In genomic region chr5:122797866-122798265, GRCm38 (mm10) we compare ENCODE assay signal across 11 mouse cellular contexts. TPM values are rescaled to one million over a fixed set of nuclear protein-coding genes. Genes with fewer than 3 reads are reported as not detected.
DNase-seq lines count a peak whose midpoint lies in the region; ATAC-seq lines count a peak whose summit lies in the region.
"Had no signal": no experiment of that assay in that cellular context is flagged by ENCODE, and none has a peak within 500 bp of the region (broad histone marks: within the 10 kb centered on the region; RNA-seq: fewer than 3 reads in every experiment).

No protein-coding gene starts in this region.

- no peak overlapping the region for H3K9ac ChIP-seq in heart, embryonic 13.5 days
- H3K9ac ChIP-seq in midbrain, embryonic 13.5 days (replicated peaks) = no peak overlapping the region
- H3K9ac ChIP-seq in midbrain, embryonic 14.5 days (replicated peaks; ENCODE audit: low read length) = no peak overlapping the region
- no peak overlapping the region for H3K9ac ChIP-seq in intestine, embryonic 16.5 days (ENCODE audit: low read depth, low read length)
- H3K9ac ChIP-seq in neural tube, embryonic 15.5 days (replicated peaks) = no peak overlapping the region
- H3K9ac ChIP-seq: limb, embryonic 13.5 days had no signal

- H3K9me3 ChIP-seq in heart, embryonic 13.5 days = no peaks in the 10 kb centered on the region
- H3K9me3 ChIP-seq in heart, embryonic 10.5 days = no peaks in the 10 kb centered on the region
- no peaks in the 10 kb centered on the region for H3K9me3 ChIP-seq in midbrain, embryonic 13.5 days
- no peaks in the 10 kb centered on the region for H3K9me3 ChIP-seq in midbrain, embryonic 14.5 days (ENCODE audit: control insufficient read depth, low read length)
- no peaks in the 10 kb centered on the region for H3K9me3 ChIP-seq in intestine, embryonic 16.5 days (ENCODE audit: control insufficient read depth, low read length)
- no peaks in the 10 kb centered on the region for H3K9me3 ChIP-seq in neural tube, embryonic 15.5 days (replicated peaks)
- H3K9me3 ChIP-seq: limb, embryonic 13.5 days had no signal

- no peak for DNase-seq in heart, embryonic 10.5 days (ENCODE audit: low spot score)
- DNase-seq in midbrain, embryonic 14.5 days = no peak
- DNase-seq in cerebellum, postnatal 4 days (ENCODE audit: low spot score in 2 of 2) = no peak
- DNase-seq: B cell, adult 2 months had no signal

- H3K4me2 ChIP-seq in heart, embryonic 13.5 days = no peak overlapping the region
- no peak overlapping the region for H3K4me2 ChIP-seq in midbrain, embryonic 13.5 days (replicated peaks)
- no peak overlapping the region for H3K4me2 ChIP-seq in midbrain, embryonic 14.5 days (ENCODE audit: low read length)
- no peak overlapping the region for H3K4me2 ChIP-seq in intestine, embryonic 16.5 days (ENCODE audit: low read depth, low read length)
- no peak overlapping the region for H3K4me2 ChIP-seq in neural tube, embryonic 15.5 days
- H3K4me2 ChIP-seq: limb, embryonic 13.5 days had no signal

- peak overlapping the region; percentile 66 for H3K27ac ChIP-seq in heart, embryonic 13.5 days (replicated peaks)
- no peak overlapping the region for H3K27ac ChIP-seq in heart, embryonic 10.5 days
- peak overlapping the region; percentile 58; the same call in 1 of the 2 replicates for H3K27ac ChIP-seq in midbrain, embryonic 13.5 days
- no peak overlapping the region for H3K27ac ChIP-seq in midbrain, embryonic 14.5 days (replicated peaks; ENCODE audit: low read depth, low read length)
- H3K27ac ChIP-seq in intestine, embryonic 16.5 days (ENCODE audit: low read length) = peak overlapping the region; percentile 55; the same call in 1 of the 2 replicates
- H3K27ac ChIP-seq in neural tube, embryonic 15.5 days (replicated peaks) = peak overlapping the region; percentile 70; the same call in 1 of the 2 replicates
- H3K27ac ChIP-seq: limb, embryonic 13.5 days had no signal

- no peak for ATAC-seq in heart, embryonic 13.5 days (ENCODE audit: extremely low read depth, insufficient number of reproducible peaks, low FRiP score, low TSS enrichment)
- ATAC-seq in midbrain, embryonic 13.5 days = no peak
- no peak for ATAC-seq in midbrain, embryonic 14.5 days (ENCODE audit: low FRiP score, low TSS enrichment)
- ATAC-seq in intestine, embryonic 16.5 days = peak; percentile 41
- no peak for ATAC-seq in neural tube, embryonic 15.5 days (ENCODE audit: low FRiP score)
- ATAC-seq: hindbrain, embryonic 16.5 days had no signal

- H3K4me3 ChIP-seq in heart, embryonic 13.5 days = no peak overlapping the region
- no peak overlapping the region for H3K4me3 ChIP-seq in heart, embryonic 10.5 days
- H3K4me3 ChIP-seq in midbrain, embryonic 13.5 days (replicated peaks) = no peak overlapping the region
- H3K4me3 ChIP-seq in midbrain, embryonic 14.5 days (replicated peaks; ENCODE audit: low read depth, low read length) = no peak overlapping the region
- no peak overlapping the region for H3K4me3 ChIP-seq in intestine, embryonic 16.5 days (ENCODE audit: low read length)
- H3K4me3 ChIP-seq in neural tube, embryonic 15.5 days (replicated peaks) = no peak overlapping the region
- H3K4me3 ChIP-seq: erythroblast, embryonic 14.5 days; limb, embryonic 13.5 days had no signal

- peaks cover 97% of the 10 kb centered on the region for H3K36me3 ChIP-seq in heart, embryonic 13.5 days
- H3K36me3 ChIP-seq in heart, embryonic 10.5 days = peaks cover 94% of the 10 kb centered on the region
- peaks cover 95% of the 10 kb centered on the region for H3K36me3 ChIP-seq in midbrain, embryonic 13.5 days
- H3K36me3 ChIP-seq in midbrain, embryonic 14.5 days (ENCODE audit: control insufficient read depth, insufficient read depth, low read length) = peaks cover 91% of the 10 kb centered on the region
- peaks cover 34% of the 10 kb centered on the region for H3K36me3 ChIP-seq in intestine, embryonic 16.5 days (ENCODE audit: control insufficient read depth, insufficient read depth, low read length)
- H3K36me3 ChIP-seq in neural tube, embryonic 15.5 days = peaks cover 84% of the 10 kb centered on the region

- 85% methylated on average over 3 of the region's 3 CpGs for WGBS in heart, embryonic 13.5 days
- 78% methylated on average over 3 of the region's 3 CpGs for WGBS in heart, embryonic 10.5 days
- 98% methylated on average over 3 of the region's 3 CpGs for WGBS in midbrain, embryonic 13.5 days
- 93% methylated on average over 3 of the region's 3 CpGs for WGBS in midbrain, embryonic 14.5 days
- 61% methylated on average over 3 of the region's 3 CpGs for WGBS in intestine, embryonic 16.5 days
- WGBS in neural tube, embryonic 15.5 days = 93% methylated on average over 3 of the region's 3 CpGs

- peaks cover 50% of the 10 kb centered on the region for H3K4me1 ChIP-seq in heart, embryonic 13.5 days
- H3K4me1 ChIP-seq in heart, embryonic 10.5 days = peaks cover 24% of the 10 kb centered on the region
- H3K4me1 ChIP-seq in midbrain, embryonic 13.5 days (replicated peaks) = peaks cover 12% of the 10 kb centered on the region
- H3K4me1 ChIP-seq in midbrain, embryonic 14.5 days (ENCODE audit: control insufficient read depth, insufficient read depth, low read length) = no peaks in the 10 kb centered on the region
- peaks cover 31% of the 10 kb centered on the region for H3K4me1 ChIP-seq in intestine, embryonic 16.5 days (ENCODE audit: control insufficient read depth, insufficient read depth, low read length)
- H3K4me1 ChIP-seq in neural tube, embryonic 15.5 days = peaks cover 26% of the 10 kb centered on the region

- H3K27me3 ChIP-seq in heart, embryonic 13.5 days (replicated peaks) = no peaks in the 10 kb centered on the region
- no peaks in the 10 kb centered on the region for H3K27me3 ChIP-seq in heart, embryonic 10.5 days (ENCODE audit: insufficient read depth, poor library complexity, severe bottlenecking)
- H3K27me3 ChIP-seq in midbrain, embryonic 13.5 days = no peaks in the 10 kb centered on the region
- no peaks in the 10 kb centered on the region for H3K27me3 ChIP-seq in midbrain, embryonic 14.5 days (ENCODE audit: control insufficient read depth, insufficient read depth, low read length)
- no peaks in the 10 kb centered on the region for H3K27me3 ChIP-seq in intestine, embryonic 16.5 days (replicated peaks; ENCODE audit: control insufficient read depth, insufficient read depth, low read length)
- H3K27me3 ChIP-seq in neural tube, embryonic 15.5 days (replicated peaks) = no peaks in the 10 kb centered on the region
- H3K27me3 ChIP-seq: limb, embryonic 13.5 days had no signal

RNA-seq across cellular contexts. Expression of gene Camkk2, which starts 18.7 kb away (rescaled TPM):
- polyA plus RNA-seq in heart, embryonic 13.5 days (2015; fragmentation: Nextera tagmentation; extraction: Ambion mirVana) = 14.0 and 14.5 TPM in 2 replicates
- 16.6 and 21.3 TPM in 2 replicates for polyA plus RNA-seq in heart, embryonic 10.5 days (2016; fragmentation: Nextera tagmentation; extraction: Ambion mirVana)
- 45.3 and 47.1 TPM in 2 replicates for polyA plus RNA-seq in midbrain, embryonic 13.5 days (2015; fragmentation: Nextera tagmentation; extraction: Ambion mirVana)
- 46.0 and 51.7 TPM in 2 replicates for polyA plus RNA-seq in midbrain, embryonic 14.5 days (2014; fragmentation: Nextera tagmentation; extraction: Ambion mirVana)
- polyA plus RNA-seq in intestine, embryonic 16.5 days (2015; fragmentation: Nextera tagmentation; extraction: Ambion mirVana) = 15.0 and 17.1 TPM in 2 replicates
- 56.7 and 69.9 TPM in 2 replicates for polyA plus RNA-seq in neural tube, embryonic 15.5 days (2015; fragmentation: Nextera tagmentation; extraction: Ambion mirVana)

RNA-seq across cellular contexts. Expression of gene Anapc5, which starts 23.3 kb away (rescaled TPM):
- 293 and 310 TPM in 2 replicates for polyA plus RNA-seq in heart, embryonic 13.5 days (2015; fragmentation: Nextera tagmentation; extraction: Ambion mirVana)
- 405 and 415 TPM in 2 replicates for polyA plus RNA-seq in heart, embryonic 10.5 days (2016; fragmentation: Nextera tagmentation; extraction: Ambion mirVana)
- polyA plus RNA-seq in midbrain, embryonic 13.5 days (2015; fragmentation: Nextera tagmentation; extraction: Ambion mirVana) = 527 and 540 TPM in 2 replicates
- 445 and 535 TPM in 2 replicates for polyA plus RNA-seq in midbrain, embryonic 14.5 days (2014; fragmentation: Nextera tagmentation; extraction: Ambion mirVana)
- polyA plus RNA-seq in intestine, embryonic 16.5 days (2015; fragmentation: Nextera tagmentation; extraction: Ambion mirVana) = 322 and 351 TPM in 2 replicates
- 451 TPM in 2 replicates for polyA plus RNA-seq in neural tube, embryonic 15.5 days (2015; fragmentation: Nextera tagmentation; extraction: Ambion mirVana)

RNA-seq across cellular contexts. Expression of gene Rnf34, which starts 52.0 kb away (rescaled TPM):
- polyA plus RNA-seq in heart, embryonic 13.5 days (2015; fragmentation: Nextera tagmentation; extraction: Ambion mirVana) = 26.4 and 29.8 TPM in 2 replicates
- polyA plus RNA-seq in heart, embryonic 10.5 days (2016; fragmentation: Nextera tagmentation; extraction: Ambion mirVana) = 33.6 and 35.3 TPM in 2 replicates
- polyA plus RNA-seq in midbrain, embryonic 13.5 days (2015; fragmentation: Nextera tagmentation; extraction: Ambion mirVana) = 55.5 and 56.1 TPM in 2 replicates
- polyA plus RNA-seq in midbrain, embryonic 14.5 days (2014; fragmentation: Nextera tagmentation; extraction: Ambion mirVana) = 41.2 and 62.7 TPM in 2 replicates
- polyA plus RNA-seq in intestine, embryonic 16.5 days (2015; fragmentation: Nextera tagmentation; extraction: Ambion mirVana) = 26.9 and 32.4 TPM in 2 replicates
- polyA plus RNA-seq in neural tube, embryonic 15.5 days (2015; fragmentation: Nextera tagmentation; extraction: Ambion mirVana) = 41.4 and 43.6 TPM in 2 replicates

Comparison
In these comparisons a context has a peak if more than half of its experiments do, and no peak if none do; other contexts are left out.
1. H3K27ac ChIP-seq: peak in heart, embryonic 13.5 days (single experiment), midbrain, embryonic 13.5 days (single experiment), intestine, embryonic 16.5 days (single experiment) and neural tube, embryonic 15.5 days (single experiment); none in heart, embryonic 10.5 days (single experiment) and midbrain, embryonic 14.5 days (single experiment).